Mouse (Mus musculus): Measurements from ENCODE around the gene Gsk3b.
"Not testable (repeated sequence)": the region's sequence is repeated elsewhere in the genome, so short reads cannot be mapped to it uniquely, and the experiment has no call there.

Gene Gsk3b

GRCm38 (mm10) chr16:38088629-38089446 lies at the start of gene Gsk3b:
Gene Gsk3b, plus strand, starts transcription at chr16:38089001.
- peak; percentile 99 to 100 for DNase-seq

GRCm38 (mm10) chr16:38042160-38042559 lies 46.6 kb upstream of the Gsk3b start:
- DNase-seq, result no peak

DNA sequence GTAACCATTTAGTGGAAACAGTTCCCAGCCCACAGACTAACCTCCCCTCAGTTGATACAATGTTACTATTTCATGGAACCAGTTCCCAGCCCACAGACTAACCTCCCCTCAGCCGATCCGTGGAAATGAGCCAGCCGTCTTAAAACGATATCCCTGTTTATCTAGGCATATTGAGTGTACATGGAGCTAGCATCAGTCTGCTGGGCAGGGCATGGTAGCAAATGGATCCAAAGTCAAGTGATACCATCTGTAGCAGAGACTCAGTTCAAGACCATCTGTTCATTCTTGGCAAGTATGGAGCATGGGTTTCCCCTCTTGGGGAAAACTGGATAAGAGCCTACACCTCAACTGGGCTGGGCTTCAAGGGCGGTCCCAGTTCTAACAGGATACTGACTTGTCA lies 44.2 kb upstream of the Gsk3b start:
- DNase-seq, result peak; percentile 52 to 64

DNA sequence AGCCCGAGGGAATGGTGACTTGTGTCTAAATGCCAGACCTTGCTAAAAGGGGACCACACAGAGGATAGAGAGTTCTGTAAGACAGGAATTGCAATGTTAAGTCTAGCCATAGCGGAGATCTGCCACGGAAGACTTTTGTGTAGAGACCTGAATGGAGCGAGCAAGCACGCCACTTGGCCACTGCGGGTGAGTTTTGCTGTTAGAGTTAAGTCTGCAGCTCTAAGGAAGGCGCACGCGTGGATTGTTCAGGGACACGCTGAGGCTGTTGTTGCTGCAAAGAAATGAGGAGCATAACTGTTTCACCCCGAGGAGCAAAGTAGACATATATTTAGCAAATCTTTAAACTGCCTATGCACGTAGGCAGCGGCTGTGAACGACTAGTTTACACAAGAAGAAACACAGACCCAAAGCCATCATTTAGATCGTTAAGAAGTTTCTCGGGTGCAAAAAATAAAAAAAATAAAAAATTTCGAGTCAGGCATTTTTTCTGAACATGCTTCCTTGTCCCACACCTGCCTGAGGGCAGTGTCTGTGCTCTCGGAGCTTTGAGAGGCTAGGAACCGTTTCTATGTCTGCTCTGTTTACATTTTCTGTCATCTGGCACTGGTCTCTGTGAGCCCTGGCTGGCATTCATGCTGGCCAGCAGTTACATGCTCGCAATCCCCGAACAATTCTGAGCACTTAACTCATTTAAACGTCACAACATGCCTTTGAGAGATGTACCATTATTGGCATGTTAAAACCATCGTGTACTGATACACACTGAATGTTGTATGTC lies 40.8 kb upstream of the Gsk3b start:
- DNase-seq, result no peak

GRCm38 (mm10) chr16:38057898-38058297 lies 30.9 kb upstream of the Gsk3b start:
- DNase-seq, result no peak

DNA sequence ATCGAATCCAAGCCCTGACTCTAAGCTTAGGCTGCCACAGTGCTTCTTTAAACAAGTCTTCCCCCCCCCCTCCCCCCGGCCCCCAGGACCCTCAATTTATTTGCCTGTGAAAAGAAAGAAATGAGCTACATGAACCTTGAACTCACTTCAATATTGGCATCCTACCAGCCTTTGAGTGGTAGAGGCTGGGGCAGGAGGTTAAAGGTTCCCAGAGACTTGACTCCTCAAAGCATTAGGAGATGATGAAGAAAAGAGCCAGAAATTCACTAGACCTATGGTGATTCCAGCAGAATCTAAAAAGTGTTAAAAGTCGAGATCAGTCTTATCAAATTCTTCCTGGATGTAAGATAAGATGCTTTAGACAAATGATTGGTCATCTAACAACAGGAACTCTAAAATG lies 30.0 kb upstream of the Gsk3b start:
- no peak for DNase-seq

- no peak for DNase-seq
Measured at GRCm38 (mm10) chr16:38059631-38060030, 29.2 kb upstream of the Gsk3b start.

GRCm38 (mm10) chr16:38073859-38074631 lies 14.8 kb upstream of the Gsk3b start:
- DNase-seq, result not testable (repeated sequence)

DNA sequence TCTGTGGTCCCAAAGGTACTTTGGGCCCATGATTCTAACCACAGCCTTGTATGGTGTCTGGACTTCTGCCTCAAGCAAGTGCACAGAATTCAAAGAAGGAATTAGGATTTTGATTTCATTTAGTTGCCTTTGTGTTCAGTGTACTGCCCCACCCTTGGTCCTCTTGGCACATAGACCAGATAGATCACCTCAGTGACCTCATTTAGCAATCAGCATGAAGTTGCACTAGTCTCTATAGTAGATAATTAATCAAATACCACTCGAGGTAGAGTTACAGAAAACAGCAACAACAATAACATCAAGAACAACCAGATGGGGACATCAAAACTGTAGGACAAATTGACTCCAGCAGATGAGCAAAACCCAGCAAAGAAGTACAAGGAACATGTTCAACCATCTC lies 8.6 kb upstream of the Gsk3b start:
- no peak for DNase-seq

DNA sequence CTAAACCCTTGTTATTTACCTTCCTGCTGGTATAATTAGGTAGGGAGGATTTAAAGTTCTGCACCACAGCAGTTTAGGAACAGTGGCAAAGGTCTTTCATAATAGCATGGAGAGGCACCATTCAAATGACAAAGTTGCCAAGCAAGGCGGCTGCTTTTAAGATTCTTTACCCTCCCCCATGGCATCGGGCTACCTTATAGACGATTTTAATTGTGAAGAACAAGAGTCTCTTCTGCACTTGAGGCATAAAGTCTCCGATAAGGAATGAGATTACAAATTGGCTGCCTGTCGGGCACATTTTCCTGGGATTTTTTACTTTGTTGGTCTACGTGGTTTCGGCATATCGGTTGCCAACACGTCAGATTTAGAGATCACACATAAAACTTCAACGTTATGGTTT lies 1.6 kb upstream of the Gsk3b start:
- no peak for DNase-seq

GRCm38 (mm10) chr16:38087645-38088125 lies 1.1 kb upstream of the Gsk3b start:
- no peak for DNase-seq

DNA sequence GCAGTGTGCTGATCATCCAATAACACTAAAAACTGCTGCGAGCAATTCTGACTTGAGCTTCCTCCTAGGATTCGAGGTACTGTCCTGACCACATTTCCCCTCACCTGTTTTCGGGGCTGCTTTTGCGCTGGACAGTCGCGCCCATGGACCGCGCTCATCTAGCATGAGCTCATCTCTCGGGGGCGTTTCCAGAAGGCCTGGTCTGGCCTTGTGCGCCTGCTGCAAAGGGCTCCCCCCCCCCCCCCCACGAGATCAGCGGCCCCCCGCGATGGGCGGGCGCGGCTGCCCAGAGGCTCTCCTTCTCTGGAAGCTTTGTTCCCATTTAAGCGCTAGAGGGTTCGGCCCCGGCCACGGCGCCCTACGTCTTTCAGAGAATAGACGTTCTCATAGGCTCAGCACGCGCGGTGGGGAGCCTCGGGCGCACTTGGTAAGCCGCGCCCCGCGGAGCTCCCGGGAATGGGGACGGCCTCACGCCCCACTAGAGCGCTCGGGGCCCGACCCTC lies 624 bp upstream of the Gsk3b start:
- DNase-seq, result no peak

- peak in 1 of 2 experiments; percentile 64 for DNase-seq
Measured at GRCm38 (mm10) chr16:38089447-38090170, 808 bp downstream of the Gsk3b start.

DNA sequence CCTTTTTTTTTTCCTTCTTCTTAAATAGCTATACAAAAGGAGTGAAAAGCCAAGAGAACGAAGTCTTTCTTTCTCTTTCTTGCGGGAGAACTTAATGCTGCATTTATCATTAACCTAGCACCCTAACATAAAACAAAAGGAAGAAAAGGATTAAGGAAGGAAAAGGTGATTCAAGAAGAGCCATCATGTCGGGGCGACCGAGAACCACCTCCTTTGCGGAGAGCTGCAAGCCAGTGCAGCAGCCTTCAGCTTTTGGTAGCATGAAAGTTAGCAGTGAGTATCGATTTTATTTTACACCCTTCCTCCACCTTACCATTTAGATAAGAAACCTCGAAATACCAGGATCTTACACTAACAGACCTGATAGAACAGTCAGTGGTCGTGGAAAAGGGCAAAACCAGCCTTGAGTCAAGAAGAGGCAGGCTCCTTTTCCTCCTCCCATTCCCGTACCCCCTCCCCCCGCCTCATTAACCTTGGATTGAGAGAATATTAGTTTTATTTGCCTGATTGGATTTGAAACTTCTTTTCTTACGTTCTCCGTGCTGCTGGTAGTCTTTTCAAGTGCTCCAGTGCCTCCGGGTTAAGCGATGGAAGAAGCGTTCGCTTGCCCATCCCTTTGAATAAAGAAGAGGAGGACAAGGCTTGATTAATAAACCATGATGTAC lies 1.7 kb downstream of the Gsk3b start:
- DNase-seq, result no peak

- DNase-seq, result no peak
Measured at GRCm38 (mm10) chr16:38091041-38091440, 2.2 kb downstream of the Gsk3b start.

GRCm38 (mm10) chr16:38091706-38092105 lies 2.9 kb downstream of the Gsk3b start:
- no peak for DNase-seq

DNA sequence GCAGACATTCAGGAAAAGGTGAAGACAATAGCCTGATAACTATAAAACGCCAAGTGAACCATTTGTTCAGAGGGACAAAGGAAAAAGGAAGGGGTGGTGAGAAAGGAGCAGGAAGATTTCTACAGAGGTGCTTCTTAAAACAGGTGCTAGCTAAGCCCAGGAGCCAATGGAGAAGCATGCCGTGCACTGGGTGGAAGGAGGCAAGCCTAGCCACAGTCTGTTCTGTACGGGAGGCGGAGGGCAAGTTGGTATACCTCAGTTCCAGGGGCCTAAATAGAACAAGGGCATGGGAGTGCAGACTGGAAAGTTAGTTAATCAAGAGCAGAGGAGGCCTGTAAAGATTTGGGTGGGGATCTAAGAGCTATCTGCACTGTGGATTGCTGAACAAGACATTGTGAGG lies 3.8 kb downstream of the Gsk3b start:
- peak; percentile 30 to 32 for DNase-seq

DNA sequence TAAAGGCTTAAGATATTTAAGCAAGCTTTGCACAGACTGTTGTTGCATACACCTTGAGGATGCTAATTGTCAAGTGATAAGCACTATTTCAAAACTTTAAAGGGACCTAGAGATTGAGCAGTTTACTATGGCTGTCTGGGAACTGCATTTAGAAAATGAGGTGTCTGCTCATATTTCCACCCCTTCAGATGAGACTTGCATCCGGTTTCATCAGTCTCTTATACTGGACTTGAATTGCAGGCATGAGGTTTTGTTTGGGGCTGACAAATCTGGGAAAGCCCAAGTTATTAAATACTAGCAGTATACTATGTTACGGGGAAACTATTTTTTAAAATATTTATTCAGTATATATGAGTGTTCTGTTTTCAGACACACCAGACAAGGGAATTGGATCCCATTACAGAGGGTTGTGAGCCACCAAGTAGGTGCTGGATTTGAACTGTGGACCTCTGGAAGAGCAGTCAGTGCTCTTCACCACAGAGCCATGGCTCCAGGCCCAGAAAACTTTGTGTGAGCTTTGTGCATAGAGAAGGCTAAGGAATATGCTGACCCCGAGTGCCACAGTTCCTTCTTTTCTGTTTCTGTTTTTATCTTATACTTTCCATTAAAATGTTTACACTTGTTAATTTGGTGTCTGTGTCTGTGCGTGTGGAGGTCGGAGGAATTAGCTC lies 6.5 kb downstream of the Gsk3b start:
- DNase-seq, result no peak

DNA sequence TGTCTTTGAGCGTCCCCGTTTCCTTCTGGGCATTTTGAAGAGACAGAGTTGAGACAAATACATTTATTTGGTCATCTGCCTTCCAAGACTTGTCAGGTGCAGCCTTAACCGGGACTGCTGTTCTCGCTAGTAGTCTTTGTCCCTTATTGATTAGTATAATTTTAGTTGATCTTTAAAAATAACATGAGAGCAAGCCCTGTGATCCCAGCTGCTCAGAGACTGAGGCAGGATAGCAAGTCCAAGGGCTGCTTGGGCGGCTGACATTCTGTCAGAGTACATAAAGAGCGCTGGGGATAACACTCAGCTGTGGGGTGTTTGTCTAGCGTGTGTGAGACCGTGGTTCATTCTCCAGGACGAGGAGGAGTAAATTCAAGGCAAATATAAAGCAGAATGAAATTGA lies 8.7 kb downstream of the Gsk3b start:
- DNase-seq, result no peak

DNA sequence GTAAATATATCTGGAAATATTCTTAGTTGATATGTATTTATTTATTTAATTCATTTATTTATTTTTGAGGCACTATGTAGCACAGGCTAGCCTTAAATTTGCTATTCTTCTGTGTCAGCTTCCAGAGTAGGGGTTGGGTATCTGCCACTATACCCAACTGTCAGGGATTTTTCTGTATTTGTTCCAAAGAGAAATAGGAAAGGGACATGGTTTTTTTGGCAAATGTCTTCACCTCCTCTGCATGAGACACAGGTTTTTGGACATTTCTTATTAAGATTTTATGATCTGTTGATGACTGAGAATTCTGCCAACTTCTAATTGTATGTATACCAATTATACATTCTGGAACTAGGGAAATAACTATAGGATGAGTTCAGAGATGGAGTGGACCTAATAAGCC lies 10.5 kb downstream of the Gsk3b start:
- DNase-seq, result no peak

DNA sequence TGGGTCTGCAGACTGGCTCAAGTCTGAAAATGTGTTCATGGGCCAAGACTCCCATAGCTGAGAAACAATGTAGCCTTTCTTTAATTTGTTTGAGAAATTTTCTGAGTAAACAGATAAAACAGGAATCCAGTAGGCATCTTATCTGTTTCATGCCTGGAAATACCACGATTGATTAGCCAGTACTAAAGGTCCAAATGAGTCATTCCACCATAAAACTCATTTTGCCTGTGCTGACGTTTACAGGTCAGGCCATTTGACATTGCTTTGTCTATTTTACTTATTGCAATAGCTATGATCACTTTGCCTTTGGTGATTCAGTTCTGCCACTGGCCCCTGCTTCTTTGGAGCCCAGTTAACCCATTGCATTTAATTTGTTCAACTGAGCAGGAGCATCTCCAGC lies 11.8 kb downstream of the Gsk3b start:
- no peak for DNase-seq
